Mouse (Mus musculus): ENCODE results near the gene Urb2. TPM values are rescaled to one million over a fixed set of nuclear protein-coding genes. Genes with fewer than 3 reads are reported as not detected.

Gene Urb2
- polyA plus RNA-seq, 1 experiment = 14.6 TPM

DNA sequence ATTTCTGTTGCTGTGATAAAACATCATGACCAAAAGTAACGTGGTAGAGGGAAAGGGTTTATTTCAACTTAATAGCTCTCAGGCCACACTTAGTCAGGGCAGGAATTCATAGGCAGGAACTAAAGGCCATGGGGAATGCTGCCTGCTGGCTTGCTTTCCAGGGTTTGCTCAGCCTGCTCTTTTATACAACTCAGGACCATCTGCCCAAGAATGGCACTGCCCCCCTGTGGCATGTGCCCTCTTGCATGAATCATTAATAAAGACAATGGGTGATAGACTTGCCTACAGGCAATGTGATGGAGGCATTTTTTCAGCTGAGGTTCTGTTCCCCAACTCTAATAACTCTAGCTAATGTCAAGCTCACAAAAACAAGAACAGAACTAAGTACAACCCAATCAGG, 20.9 kb downstream of the Urb2 start:
- TF ChIP-seq CTCF (IDR thresholded peaks at IDR 0.05; ENCODE audit: borderline replicate concordance, insufficient read depth, low read length) = no peak

DNA sequence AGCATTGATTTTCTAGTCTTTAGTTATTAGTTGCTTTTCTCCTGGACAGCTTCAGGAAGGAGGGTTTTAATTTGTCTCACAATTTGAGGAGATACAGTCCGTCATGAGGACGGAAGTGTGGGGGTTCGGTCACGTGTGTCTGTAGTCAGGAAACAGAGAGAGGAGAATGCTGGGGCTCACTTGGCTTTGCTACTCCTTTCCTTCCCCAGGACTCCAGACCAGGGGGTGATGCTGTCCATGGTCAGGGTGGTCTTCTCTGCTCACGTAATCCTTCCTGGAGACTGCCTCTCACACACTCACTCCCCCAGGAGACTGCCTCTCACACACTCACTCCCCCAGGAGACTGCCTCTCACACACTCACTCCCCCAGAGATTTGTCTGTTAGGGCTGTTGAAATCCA, 23.1 kb downstream of the Urb2 start:
- TF ChIP-seq CTCF (IDR thresholded peaks at IDR 0.05; ENCODE audit: borderline replicate concordance, insufficient read depth, low read length) (no peak), POLR2A (IDR thresholded peaks at IDR 0.05; ENCODE audit: low read depth, low read length) (no peak)
- Histone ChIP-seq H3K4me1 (ENCODE audit: control insufficient read depth, insufficient read depth, low read length) (no peaks in the 10 kb centered on the region), H3K27ac (ENCODE audit: insufficient read depth, low read length) (no peak overlapping the region), H3K4me3 (ENCODE audit: insufficient read depth, low read length) (no peak overlapping the region)

More for the DNA sequence above, 20.9 kb downstream of the Urb2 start:
- H3K27ac ChIP-seq (ENCODE audit: insufficient read depth, low read length) = no peak overlapping the region
- no peaks in the 10 kb centered on the region for H3K4me1 ChIP-seq (ENCODE audit: control insufficient read depth, insufficient read depth, low read length)
- H3K4me3 ChIP-seq (ENCODE audit: insufficient read depth, low read length) = no peak overlapping the region

DNA sequence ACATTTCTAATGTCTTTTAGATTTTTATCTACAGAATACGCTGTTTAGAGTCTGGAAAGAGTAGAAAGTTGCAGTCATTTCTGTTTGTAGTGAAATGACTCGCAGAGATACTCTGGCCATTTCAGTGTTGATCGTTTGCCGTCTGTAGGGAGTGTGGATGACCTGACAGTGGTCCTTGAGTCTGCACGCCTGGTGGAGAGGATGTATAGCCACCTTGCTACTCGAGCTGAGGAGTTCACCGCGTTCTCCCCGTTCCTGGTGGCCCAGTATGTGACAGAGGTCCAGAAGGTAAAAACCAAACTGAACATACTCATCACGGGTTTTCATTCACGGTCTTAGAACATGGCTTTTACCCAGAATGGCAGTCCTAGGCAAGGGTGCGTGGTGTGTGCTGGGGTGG, 23.6 kb downstream of the Urb2 start:
- TF ChIP-seq POLR2A (IDR thresholded peaks at IDR 0.05; ENCODE audit: low read depth, low read length) = no peak
- no peak for TF ChIP-seq CTCF (IDR thresholded peaks at IDR 0.05; ENCODE audit: borderline replicate concordance, insufficient read depth, low read length)
- no peaks in the 10 kb centered on the region for H3K4me1 ChIP-seq (ENCODE audit: control insufficient read depth, insufficient read depth, low read length)
- no peak overlapping the region for H3K27ac ChIP-seq (ENCODE audit: insufficient read depth, low read length)
- no peak overlapping the region for H3K4me3 ChIP-seq (ENCODE audit: insufficient read depth, low read length)

DNA sequence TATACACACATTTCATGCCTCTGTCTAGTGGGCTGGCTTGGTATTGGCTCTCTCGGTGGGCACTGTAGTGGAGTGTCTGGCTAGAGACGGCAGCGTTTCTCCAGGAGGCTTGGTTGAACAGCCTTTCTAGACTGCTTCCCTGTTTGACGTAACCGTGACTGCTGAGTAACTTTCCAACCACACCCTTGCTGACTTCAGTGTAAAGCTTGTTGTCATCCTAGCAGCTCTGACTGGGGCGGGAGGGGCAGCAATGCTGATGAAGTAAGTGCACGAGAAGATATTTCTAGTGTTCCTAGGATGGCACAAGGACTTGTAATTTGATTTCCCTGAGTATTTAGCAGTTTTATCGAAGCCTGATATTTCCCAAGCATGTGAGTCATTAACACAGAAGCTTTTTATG, 24.5 kb downstream of the Urb2 start:
- H3K27ac ChIP-seq (ENCODE audit: insufficient read depth, low read length) = no peak overlapping the region
- no peak for TF ChIP-seq POLR2A (IDR thresholded peaks at IDR 0.05; ENCODE audit: low read depth, low read length)
- TF ChIP-seq CTCF (IDR thresholded peaks at IDR 0.05; ENCODE audit: borderline replicate concordance, insufficient read depth, low read length) = no peak
- H3K4me1 ChIP-seq (ENCODE audit: control insufficient read depth, insufficient read depth, low read length) = no peaks in the 10 kb centered on the region
- H3K4me3 ChIP-seq (ENCODE audit: insufficient read depth, low read length) = no peak overlapping the region

DNA sequence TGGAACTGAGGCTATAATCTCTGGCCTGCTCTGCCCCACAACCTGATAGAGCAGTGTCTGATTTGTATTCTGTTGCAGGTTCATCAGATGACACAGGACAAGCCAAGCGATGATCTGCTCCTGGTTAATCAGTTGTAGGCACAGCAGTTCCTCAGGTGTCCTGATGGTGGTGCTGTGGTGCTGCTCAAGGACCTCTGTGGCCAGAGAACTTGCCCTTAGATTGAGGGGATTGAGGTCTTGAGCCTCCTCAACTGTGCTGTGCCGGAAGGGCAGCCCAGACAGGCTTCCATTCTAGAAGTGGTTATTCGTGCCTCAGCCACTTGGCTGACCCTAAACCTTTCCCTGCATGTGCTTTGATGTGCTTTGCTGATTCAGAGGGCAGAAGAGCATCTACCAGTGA, 30.8 kb downstream of the Urb2 start:
- no peak for TF ChIP-seq POLR2A (IDR thresholded peaks at IDR 0.05; ENCODE audit: low read depth, low read length)
- TF ChIP-seq CTCF (IDR thresholded peaks at IDR 0.05; ENCODE audit: borderline replicate concordance, insufficient read depth, low read length) = peak; percentile 97
- H3K4me1 ChIP-seq (ENCODE audit: control insufficient read depth, insufficient read depth, low read length) = no peaks in the 10 kb centered on the region
- H3K27ac ChIP-seq (ENCODE audit: insufficient read depth, low read length) = no peak overlapping the region
- H3K4me3 ChIP-seq (ENCODE audit: insufficient read depth, low read length) = no peak overlapping the region

DNA sequence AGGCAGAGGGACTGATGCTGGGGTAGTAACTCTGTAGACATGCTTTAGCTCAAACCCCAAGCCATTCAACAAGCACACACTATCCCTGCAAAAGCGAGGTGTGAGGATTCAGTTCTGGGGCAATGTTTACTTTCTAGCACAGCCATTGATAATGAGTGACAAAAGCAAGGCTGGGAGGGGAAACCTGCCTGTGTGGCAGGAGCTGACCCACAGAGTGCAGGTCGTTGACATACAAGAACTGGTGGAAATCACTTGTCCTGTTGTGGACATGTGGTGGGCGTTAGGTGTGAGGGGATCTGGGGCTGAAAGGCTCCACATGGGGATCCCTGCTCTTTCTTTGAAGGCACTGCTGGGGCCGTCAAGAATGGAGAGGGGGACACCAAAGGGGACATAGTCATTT, 31.3 kb downstream of the Urb2 start:
- TF ChIP-seq CTCF (IDR thresholded peaks at IDR 0.05; ENCODE audit: borderline replicate concordance, insufficient read depth, low read length) (no peak), POLR2A (IDR thresholded peaks at IDR 0.05; ENCODE audit: low read depth, low read length) (no peak)
- no peaks in the 10 kb centered on the region for H3K4me1 ChIP-seq (ENCODE audit: control insufficient read depth, insufficient read depth, low read length)

DNA sequence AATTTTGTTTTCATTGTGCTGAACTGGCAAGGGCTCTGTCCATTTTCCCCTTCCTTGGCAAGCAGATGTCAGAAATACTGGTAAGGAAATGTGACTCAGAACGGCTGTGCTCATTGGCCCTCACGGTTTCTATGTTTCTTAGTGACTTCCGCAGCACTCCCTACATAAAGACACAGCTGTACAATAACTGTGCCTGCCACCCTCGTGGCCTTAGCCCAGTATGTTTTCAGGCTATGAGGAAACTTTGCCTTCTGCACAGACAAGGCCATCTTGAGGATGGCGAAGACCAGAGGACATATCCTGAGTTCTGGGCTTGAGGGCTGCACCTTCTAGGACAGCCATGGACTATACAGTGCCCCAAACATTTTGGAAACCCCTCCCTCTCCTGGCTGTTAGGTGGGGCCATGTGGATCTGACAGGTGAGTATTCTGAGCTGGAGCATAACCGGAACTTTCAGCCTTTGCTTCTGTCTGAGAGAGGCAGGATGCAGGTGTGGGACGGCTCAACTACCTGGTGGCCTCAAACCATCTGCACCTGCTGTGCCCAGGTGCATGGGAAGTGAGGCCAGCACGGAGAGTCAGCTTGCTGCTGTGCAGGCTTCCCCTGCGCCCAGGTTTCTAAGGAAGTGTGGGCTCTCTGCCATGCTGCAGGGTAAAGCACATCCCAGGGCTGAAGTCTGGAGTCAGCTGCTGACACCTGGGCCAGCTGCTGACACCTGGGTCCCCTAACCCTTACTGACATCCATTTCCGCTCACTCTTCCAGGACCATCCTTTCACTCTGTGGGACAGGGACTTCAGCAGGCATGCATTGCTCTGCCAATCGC, 35.7 kb downstream of the Urb2 start:
- Histone ChIP-seq H3K27ac (ENCODE audit: insufficient read depth, low read length) (no peak overlapping the region), H3K4me1 (ENCODE audit: control insufficient read depth, insufficient read depth, low read length) (no peaks in the 10 kb centered on the region), H3K4me3 (ENCODE audit: insufficient read depth, low read length) (no peak overlapping the region)
- TF ChIP-seq CTCF (IDR thresholded peaks at IDR 0.05; ENCODE audit: borderline replicate concordance, insufficient read depth, low read length) (no peak), POLR2A (IDR thresholded peaks at IDR 0.05; ENCODE audit: low read depth, low read length) (no peak)

More for the DNA sequence above, 31.3 kb downstream of the Urb2 start:
- Histone ChIP-seq H3K4me3 (ENCODE audit: insufficient read depth, low read length) (no peak overlapping the region), H3K27ac (ENCODE audit: insufficient read depth, low read length) (no peak overlapping the region)

DNA sequence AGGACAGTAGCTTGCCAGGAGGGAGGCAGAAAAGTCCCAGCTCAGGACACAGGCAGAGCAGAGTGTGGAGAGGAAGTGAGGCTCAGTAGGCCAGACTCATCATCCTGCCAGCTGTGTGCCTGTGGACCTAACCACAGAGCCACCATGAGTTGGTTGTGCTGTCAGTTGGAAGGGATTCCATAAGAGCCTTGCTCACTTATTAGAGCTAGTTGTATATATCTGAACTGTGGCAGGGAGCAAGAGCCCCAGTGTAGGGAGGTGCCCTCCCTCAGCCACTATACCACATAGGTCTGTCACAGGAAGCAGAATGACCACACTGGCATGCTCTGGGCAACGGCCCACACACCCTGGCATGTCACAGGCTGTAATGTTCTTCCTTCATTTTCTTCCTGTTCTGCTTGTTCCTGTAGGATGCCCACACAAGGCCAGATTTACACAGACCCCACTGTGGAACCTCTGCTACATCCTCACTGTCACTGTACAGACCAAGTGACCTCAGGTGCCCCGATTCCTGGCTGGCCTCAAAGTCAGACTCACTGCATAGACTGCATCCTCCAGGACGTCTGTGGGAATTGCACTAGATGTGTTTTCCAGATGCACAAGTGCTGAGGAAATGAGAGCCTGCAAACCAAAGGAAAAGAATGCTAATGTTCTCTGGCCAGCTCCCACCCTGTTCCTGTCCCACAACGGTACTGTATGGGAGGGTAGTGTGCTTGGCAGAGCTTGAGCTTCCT, 45.2 kb downstream of the Urb2 start:
- TF ChIP-seq CTCF (IDR thresholded peaks at IDR 0.05; ENCODE audit: borderline replicate concordance, insufficient read depth, low read length) (no peak), POLR2A (IDR thresholded peaks at IDR 0.05; ENCODE audit: low read depth, low read length) (no peak)
- peak overlapping the region; percentile 79 for H3K27ac ChIP-seq (ENCODE audit: insufficient read depth, low read length)
- no peak overlapping the region for H3K4me3 ChIP-seq (ENCODE audit: insufficient read depth, low read length)
- H3K4me1 ChIP-seq (ENCODE audit: control insufficient read depth, insufficient read depth, low read length) = peaks cover 9% of the 10 kb centered on the region; the same call in 1 of the 2 replicates

DNA sequence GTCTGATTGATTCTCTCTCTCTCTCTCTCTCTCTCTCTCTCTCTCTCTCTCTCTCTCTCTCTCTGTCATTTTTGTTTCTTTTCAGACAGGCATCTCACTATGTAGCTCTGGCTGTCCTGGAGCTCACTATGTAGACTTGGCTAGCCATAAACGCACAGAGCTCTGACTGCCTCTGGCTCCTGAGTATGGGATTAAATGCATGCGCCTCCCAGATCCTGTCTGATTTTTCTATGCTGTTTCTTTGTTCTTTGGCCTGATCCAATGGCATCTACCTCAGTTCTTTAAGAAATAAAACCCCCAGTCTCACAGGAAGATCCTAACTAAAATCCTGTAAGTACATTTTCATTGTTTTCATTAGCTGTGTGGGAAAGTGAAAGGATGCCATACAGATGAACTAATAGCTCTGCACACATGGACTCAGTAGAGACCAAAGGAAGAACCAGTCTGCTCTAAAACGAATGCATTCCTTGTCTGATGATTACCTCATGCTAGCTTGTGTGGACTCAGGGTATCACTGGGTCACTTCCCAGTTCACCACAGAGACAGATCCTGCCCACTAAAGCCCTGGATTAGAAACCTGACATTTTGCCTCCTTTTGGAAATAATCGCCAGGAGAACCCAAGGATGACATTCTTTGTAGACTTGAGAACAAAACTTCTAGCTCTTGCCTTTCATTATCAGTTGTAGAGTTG, 45.9 kb downstream of the Urb2 start:
- Histone ChIP-seq H3K27ac (ENCODE audit: insufficient read depth, low read length) (peak overlapping the region; percentile 79), H3K4me1 (ENCODE audit: control insufficient read depth, insufficient read depth, low read length) (peaks cover 9% of the 10 kb centered on the region; the same call in 1 of the 2 replicates), H3K4me3 (ENCODE audit: insufficient read depth, low read length) (no peak overlapping the region)
- TF ChIP-seq CTCF (IDR thresholded peaks at IDR 0.05; ENCODE audit: borderline replicate concordance, insufficient read depth, low read length) = no peak
- TF ChIP-seq POLR2A (IDR thresholded peaks at IDR 0.05; ENCODE audit: low read depth, low read length) = no peak

Measured in embryonic fibroblast, embryonic 13.5 days (primary cell).